Mouse (Mus musculus): ENCODE results near the gene Acadm. TPM values are rescaled to one million over a fixed set of nuclear protein-coding genes. Genes with fewer than 3 reads are reported as not detected.

Acadm gene
- polyA plus RNA-seq, 2 experiments: 42.1 to 57.0 TPM

- H3K27ac ChIP-seq: no peak overlapping the region
- ATAC-seq (ENCODE audit: insufficient read depth) (peak; percentile 55; the same call in 1 of the 2 replicates), DNase-seq (ENCODE audit: low read depth in 3 of 3, low spot score in 3 of 3) (no peak)
- no peak overlapping the region for H3K4me3 ChIP-seq (ENCODE audit: insufficient read depth in 1 of 2, low read depth in 2 of 2, low read length in 2 of 2)
- no peaks in the 10 kb centered on the region for H3K9me3 ChIP-seq (ENCODE audit: control insufficient read depth, low read length)
- no peaks in the 10 kb centered on the region for H3K27me3 ChIP-seq (ENCODE audit: control insufficient read depth, insufficient read depth, low read length)
- TF ChIP-seq EP300 (IDR thresholded peaks at IDR 0.05; ENCODE audit: low read depth): no peak
- TF ChIP-seq CTCF (IDR thresholded peaks at IDR 0.05; ENCODE audit: low read depth): peak; percentile 60
- H3K4me2 ChIP-seq (ENCODE audit: low read depth): no peak overlapping the region
- H3K36me3 ChIP-seq (replicated peaks; ENCODE audit: control insufficient read depth, insufficient read depth, low read depth): no peaks in the 10 kb centered on the region
- no peak overlapping the region for H3K9ac ChIP-seq (replicated peaks)
- peaks cover 16 to 17% of the 10 kb centered on the region in 2 experiments for H3K4me1 ChIP-seq (replicated peaks; ENCODE audit: control insufficient read depth in 2 of 2, insufficient read depth in 2 of 2, low read length in 1 of 2)
Measured at GRCm38 (mm10) chr3:153886296-153886695, 58.1 kb downstream of the Acadm start.

Other genes starting within 250 kb of the Acadm start
- 0.74 and 2.9 TPM in 2 replicates for gene St6galnac3, start 219.5 kb downstream of the Acadm start, polyA plus RNA-seq (2012; rRNA removed)
- 5.7 and 8.5 TPM in 2 replicates for gene St6galnac3, start 219.5 kb downstream of the Acadm start, polyA plus RNA-seq (2014; fragmentation: Nextera tagmentation; extraction: Ambion mirVana)
- gene Asb17, start 100.4 kb downstream of the Acadm start, polyA plus RNA-seq (2012; rRNA removed): 0.88 and 1.4 TPM in 2 replicates
- 3.9 and 5.8 TPM in 2 replicates for gene Asb17, start 100.4 kb downstream of the Acadm start, polyA plus RNA-seq (2014; fragmentation: Nextera tagmentation; extraction: Ambion mirVana)
- gene Msh4, start 38.5 kb downstream of the Acadm start, polyA plus RNA-seq (2012; rRNA removed): 0.02 and 0.04 TPM in 2 replicates
- gene Msh4, start 38.5 kb downstream of the Acadm start, polyA plus RNA-seq (2014; fragmentation: Nextera tagmentation; extraction: Ambion mirVana): 0.05 and 0.06 TPM in 2 replicates
- 80.9 and 85.5 TPM in 2 replicates for gene Rabggtb, start 31.6 kb downstream of the Acadm start, polyA plus RNA-seq (2012; rRNA removed)
- gene Rabggtb, start 31.6 kb downstream of the Acadm start, polyA plus RNA-seq (2014; fragmentation: Nextera tagmentation; extraction: Ambion mirVana): 45.5 and 52.4 TPM in 2 replicates
- gene Slc44a5, start 28.8 kb upstream of the Acadm start, polyA plus RNA-seq (2012; rRNA removed): 0.31 and 0.48 TPM in 2 replicates
- 0.18 and 0.39 TPM in 2 replicates for gene Slc44a5, start 28.8 kb upstream of the Acadm start, polyA plus RNA-seq (2014; fragmentation: Nextera tagmentation; extraction: Ambion mirVana)

Data from liver, embryonic 14.5 days (tissue).